Mouse (Mus musculus) heart, postnatal 0 days (tissue): ENCODE results near the gene Arhgef12.

Source experiments
- CTCF ChIP-seq: IDR thresholded peaks from 2 replicates; pipeline ENCODE4 v1.5.1; 2016; ENCODE audit warnings: antibody characterized with exemption, control low read depth, low read depth
- EP300 ChIP-seq: IDR thresholded peaks from 2 replicates; pipeline ENCODE4 v1.6.1; 2016; ENCODE audit warnings: antibody characterized with exemption, low read depth

DNA sequence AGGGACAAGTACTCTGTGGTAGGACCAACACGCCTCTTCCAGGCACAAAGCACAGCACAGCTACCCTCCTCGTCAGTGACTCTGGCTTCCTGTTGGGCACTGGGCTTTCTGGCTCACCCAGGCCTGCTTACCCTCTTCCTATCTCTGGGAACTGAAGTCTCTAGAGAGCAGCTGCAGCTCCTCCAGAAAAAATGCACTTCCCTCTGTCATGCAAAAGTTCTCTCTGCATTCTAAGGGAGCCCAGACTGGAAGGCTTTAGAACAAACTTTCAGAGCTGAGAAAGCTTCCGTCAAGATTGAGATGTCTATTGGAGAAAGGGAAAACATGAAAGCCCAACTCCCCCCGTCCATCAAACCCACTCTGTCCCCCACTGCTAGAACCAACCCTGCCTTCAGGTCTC, 164.9 kb downstream of the Arhgef12 start:
- TF ChIP-seq CTCF (no peak), EP300 (no peak)
